Mouse (Mus musculus): ENCODE data around the gene Hoxa5.

Hoxa5 gene

DNA sequence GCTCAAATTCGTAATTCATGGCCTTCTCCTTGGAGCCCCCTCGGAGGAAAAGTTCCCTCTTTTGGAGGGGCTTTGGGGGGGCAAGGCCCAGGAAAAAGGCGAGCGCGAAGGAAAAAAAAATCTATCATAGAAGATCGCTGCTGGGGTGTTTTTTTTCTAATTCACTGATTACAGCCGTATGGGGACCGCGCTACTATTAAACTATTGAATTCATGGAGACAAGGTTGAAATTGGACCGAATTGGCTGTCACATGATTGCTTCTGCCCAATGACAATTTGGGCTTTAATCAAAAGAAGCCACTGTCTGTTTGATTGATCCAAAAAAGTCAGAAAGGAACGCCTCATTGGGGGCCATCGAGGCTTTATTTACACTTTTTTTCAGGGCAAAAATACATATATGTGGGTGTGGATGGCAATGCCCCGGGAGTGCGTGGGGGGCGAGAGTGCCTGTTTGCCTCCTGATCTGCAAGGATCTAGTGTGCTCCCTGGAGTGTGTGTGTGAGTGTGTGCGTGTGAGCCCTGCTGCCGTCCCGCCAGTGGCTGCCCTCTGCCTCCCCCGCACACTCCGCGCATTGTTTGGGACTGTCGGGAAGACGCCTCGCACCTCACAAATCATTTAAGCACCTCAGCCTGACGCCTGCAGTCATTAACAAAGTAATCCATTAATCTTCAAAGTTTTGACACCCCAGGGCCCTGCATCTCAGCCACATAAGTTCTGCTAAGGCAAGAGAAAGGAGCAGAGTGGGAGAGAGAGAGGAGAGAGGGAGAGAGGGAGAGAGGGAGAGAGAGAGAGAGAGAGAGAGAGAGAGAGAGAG is 39.6 kb downstream of the Hoxa5 start, which contains the start of gene Hoxa2:
Hoxa2 (minus strand) TSS at position 206 of the 815 bp plus-strand sequence.
- DNase-seq (ENCODE audit: low spot score in 2 of 2): no peak

DNA sequence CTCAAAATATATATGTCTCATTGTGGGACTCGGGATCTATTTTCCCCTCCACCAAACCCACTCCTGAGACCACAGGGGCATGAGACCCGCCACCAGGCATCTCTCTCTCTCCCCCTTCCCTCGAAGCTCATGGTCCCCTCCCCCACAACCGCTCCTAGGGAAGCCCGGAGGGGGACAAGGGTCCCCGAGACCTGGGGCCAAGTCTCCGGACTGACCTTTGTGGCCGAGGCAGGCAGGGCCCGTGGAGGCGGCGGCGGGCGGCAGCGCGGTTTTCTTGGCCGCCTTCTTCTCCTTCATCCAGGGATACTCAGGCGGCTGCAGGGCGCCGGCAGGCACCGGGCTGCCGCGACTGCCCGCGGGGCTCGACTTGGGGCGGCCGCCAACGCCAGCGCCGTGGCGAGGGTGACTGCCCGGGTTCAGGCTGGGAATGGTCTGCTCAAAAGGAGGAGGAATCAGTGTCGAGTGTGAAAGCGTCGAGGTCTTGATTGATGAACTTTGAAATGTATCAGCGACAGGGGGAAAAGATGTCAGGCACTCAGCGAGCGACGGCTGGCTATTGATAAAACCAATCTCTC is 40.2 kb downstream of the Hoxa5 start:
- no peak for DNase-seq (ENCODE audit: low spot score in 2 of 2)

DNA sequence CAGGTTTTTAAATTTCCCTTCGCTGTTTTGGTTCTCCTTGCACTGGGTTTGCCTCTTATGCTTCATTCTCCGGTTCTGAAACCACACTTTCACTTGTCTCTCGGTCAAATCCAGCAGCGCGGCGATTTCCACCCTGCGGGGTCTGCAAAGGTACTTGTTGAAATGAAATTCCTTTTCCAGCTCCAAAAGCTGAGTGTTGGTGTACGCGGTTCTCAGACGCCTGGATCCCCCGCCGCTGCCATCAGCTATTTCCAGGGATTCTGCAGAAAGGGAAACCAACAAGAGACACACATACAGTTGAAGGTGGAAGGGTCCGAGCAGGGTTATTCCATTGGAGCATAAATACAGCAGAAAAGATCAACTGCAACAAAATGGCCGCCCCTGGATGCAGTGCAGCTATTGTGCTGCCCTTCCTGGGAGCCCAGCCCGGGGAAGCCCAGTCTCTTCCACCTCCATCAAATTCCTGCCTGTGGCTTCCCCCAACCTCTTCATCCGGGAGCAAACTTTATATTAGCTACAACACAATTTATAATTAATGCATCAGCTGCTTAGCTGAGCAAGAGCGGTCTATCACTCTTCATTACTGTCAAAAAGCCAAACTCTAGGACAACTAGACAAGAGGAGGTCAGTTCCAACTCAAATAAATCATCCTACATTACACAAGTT is 40.9 kb downstream of the Hoxa5 start:
- no peak for DNase-seq (ENCODE audit: low spot score in 2 of 2)

DNA sequence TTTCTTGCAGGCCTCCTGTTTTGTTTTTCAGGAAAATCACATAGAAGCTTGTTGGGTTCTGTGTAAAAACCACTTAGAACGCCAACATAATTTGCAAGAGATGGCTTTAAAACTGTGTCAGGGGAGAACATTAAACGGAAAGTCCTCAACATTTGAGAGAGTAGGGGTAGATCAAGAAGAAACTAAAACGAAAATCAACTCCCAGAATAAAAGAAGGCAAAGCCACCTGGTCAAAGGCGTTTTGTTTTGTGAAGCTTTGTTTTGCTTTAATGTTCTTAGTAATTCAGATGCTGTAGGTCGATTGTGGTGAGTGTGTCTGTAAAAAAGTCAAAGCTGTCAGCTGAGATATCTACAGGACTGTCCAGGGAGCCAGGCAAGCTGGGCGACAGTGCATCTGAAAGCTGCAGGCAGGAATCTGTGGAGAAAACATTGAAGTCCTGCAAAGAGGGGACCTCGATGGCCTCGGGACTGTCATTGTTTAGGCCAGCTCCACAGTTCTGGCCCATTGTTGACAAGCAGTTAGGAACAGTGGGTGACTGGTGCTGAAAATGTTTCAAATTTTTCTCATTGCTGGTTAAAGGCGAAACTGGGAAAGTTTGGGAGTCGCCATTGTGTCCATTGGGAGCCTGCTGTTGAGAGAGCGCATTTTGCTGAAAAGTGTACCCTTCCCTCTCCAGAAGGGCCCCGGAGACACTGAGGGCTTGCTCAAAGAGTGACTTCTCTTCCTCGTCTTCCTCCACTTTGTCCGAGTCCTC is 41.6 kb downstream of the Hoxa5 start:
- DNase-seq (ENCODE audit: low spot score in 2 of 2): no peak

DNA sequence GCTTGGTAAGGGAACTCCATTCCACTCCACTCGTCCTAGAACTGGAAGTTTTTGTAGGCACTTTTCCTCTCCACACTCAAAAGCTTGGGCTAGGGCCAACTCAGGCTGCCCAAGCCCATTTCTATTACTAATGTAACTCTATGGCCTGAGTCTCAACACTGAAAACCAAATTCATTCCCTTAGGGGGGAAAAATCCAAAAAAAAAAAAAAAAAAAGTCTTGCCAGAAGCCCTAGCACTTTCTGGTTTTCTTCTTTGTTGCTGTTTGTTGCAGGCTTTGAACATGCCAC is 42.4 kb downstream of the Hoxa5 start:
- no peak for DNase-seq (ENCODE audit: low spot score in 2 of 2)

DNA sequence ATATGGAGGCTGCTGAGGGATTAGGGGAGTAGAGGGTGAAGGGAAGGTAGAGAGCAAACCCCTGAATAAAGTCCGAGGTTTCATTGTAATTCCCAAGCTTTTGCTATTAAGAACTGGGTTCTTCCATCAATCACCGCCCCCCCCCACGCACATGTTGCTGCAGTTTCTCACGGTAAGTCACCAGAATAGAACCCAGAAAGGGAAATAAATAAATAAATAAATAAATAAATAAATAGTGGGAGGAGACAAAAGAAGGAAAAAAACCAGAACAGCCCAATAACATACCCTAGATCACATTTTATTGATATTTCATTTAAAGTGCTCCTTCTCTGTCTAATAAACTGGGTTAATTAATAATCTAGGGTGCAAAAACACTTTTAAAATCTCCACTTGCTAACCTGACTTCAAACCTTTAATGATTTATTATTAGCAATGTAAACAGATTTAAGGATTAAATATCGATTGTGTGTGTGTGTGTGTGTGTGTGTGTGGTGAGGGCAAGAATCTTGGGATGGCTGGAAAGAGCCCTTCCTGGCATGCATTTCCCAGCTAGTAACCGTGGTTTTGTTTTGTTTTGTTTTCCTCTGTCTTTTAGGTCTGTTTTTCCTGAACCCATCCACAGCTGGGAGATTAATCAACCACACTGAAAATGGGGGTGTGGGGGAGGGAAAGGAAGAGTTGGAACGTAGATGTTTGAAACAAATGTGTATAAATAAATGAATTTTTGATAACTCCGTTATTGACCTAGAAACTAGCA is 42.9 kb downstream of the Hoxa5 start:
- no peak for DNase-seq (ENCODE audit: low spot score in 2 of 2)

DNA sequence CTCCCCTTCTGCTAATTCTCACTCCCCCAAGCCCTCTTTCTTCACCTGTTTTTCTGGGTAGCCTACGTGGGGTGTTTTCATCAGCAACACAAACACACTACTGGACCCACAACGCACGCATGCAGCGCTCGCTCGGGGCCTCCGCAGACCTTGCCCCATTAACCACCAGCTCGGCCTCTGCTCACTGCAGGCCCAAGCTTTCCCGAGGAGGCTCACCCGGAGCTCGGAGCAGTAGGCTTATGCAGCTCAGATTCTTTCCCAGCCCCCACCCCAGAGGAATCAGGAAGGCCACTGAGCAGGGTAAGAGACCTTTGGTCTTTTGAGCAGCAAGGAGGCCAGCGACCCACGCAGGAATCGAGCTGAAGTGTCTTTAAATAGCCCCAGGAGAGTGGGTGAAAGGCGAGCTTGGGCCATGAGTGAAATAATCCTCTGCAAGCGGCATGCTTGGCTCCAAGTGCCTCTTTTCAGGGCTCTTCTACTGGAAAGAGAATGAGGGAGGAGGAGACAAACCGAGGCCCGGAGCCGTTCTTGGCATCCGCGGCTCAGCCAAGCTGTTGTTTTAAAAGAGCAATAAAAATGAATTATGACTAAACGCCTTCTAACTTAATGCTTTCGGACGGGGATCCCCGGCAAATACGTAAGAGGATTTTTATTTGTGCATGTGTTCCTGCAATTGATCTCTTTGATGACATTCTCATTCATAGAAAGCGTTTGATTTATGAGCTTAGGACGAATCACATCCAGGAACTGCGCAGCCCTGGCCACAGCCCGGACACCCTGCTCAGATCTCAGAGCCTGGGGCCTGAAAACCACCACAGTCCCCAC is 43.7 kb downstream of the Hoxa5 start:
- no peak for DNase-seq (ENCODE audit: low spot score in 2 of 2)

DNA sequence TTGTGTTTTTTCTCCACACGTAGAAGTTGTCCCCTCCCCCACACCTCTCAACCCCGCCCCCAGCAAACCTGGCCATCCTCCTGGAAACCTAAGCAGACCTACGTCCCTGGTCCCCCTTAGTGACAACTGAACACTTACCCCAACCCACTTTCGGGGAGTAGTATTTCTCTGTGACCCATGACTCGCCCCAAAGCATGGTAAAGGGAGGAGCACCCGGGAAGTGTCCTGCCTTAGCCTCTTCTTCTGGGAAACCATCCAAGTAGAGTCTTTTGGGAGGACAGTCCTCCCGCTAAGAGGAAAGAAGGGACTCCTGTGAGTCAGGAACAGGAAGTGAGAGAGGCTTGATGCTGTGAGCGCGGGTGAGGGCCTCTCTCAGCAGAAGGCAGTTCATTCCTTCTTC is 44.4 kb downstream of the Hoxa5 start:
- no peak for DNase-seq (ENCODE audit: low spot score in 2 of 2)

DNA sequence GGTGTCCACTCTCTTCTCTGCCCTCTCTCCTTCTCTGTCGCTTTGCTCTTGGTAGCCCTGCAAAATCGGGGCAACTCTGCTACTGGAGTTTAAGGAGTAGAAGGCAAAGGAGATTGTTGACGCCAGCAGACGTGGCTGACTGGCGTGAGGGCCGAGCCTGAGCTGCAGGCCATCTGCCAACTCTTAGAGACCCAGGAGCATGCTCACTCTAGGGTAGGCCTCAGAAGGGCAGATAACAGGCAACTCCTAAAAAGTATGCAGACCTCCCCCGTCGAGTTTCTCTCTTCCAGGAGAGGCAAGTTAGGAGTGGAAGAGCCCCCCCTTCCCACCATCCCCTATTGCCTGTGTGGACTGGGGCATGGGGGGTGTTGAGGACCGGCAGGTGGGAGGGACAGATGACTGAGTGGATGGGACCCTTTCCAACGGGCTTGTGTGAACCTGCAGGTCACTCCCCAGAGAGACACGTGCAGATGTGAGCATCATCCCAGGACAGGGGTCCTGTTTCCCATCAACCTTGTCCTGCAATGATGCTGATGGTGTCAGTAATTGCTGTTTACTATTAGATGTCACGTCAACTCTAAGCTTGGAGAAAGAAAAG is 45.1 kb downstream of the Hoxa5 start:
- no peak for DNase-seq (ENCODE audit: low spot score in 2 of 2)

DNA sequence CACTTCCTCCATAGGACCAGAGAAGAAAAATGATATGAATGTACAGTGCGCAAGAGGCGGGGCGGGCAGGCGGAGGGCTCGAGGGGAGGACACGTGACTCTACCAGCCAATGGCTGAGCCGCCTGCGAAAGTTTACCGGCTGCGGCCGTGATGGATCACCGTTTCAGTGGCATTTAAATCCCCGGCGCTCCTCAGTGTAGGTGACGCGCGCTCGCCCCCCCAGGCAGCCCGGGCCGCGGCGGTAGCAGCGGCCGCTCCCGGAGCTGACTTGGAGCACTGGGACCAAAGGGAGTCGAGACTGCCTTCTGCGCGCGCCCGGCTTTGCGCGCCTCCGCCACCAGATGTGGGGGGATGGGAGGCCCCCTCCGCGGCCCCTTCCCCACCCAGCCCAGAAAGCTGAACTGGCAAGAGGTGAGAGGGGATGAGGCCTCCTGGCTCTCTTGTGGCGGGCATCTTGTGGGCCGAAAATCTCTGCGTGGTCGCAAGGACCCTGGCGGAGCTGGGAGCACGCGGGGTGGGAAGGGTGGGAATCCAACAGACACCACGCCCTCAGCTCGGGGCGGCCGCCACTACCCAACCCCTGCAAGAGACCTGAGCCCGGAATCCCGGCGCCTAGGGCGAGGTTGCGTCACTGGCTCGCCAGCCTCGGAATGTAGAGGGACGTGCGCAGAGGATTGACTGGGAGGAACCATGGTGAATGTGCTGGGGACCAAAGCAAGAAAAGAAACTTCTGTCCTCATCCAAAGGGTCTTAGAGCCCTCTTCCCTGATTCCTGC is 45.9 kb downstream of the Hoxa5 start, which contains the start of gene Hoxa1:
Hoxa1 (minus strand) TSS at position 42 of the 776 bp plus-strand sequence.
- peak; percentile 35 to 58 for DNase-seq (ENCODE audit: low spot score in 2 of 2)

DNA sequence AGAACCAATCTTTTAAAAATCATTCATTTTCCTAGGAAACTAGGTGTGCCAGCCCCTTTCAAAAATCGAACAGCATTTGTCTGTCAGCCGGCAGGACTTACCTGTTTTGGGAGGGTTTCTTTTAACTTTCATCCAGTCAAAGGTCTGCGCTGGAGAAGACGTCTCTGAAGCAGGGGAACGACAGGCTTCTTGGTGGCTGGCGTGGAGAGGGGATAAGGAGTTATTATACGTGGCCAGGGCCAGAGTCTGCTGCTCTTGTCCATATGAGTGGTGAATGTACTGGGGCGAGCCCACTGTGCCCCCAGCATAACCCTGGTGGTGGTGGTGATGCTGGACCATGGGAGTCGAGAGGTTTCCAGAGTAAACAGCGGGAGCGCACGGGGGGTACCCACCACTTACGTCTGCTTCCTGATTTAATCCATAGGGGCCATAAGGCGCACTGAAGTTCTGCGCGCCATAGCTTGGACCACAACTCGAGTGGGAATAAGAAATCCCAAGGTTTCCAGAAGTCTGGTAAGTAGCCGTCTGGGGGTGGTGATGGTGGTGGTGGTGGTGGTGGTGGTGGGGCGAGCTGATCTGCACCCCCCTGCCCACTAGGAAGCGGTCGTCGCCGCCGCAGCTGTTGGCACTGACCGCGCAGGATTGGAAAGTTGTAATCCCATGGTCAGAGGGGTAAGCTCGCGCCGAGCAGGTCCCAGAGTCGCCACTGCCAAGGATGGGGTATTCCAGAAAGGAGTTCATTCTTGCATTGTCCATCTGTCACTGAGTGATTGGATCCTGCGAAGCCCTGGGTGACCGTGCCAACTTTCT is 46.7 kb downstream of the Hoxa5 start:
- no peak for DNase-seq (ENCODE audit: low spot score in 2 of 2)

DNA sequence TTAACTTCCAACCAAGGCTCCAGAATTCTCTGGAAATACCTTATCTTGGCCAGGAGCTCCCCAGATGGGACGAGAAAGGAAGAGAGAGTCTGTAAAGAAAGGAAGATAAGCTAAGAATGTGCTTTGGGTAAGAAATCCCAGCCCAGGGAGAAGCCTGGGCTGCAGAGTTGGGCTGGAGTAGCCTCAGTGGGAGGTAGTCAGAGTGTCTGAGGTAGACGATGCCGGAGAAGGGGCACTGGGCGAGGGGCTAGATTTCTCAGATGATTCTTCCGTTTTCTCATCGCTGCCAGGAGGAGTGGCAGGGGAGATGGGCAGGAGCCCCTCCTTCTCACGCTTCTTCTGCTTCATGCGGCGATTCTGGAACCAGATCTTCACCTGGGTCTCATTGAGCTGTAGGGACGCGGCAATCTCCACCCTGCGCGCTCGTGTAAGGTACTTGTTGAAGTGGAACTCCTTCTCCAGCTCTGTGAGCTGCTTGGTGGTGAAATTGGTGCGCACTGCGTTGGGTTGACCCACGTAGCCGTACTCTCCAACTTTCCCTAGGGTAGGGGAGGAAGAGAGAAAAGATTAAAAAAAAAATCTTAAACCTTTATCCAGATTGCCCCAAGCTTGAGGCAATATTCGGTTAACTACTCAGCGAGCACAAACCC is 47.7 kb downstream of the Hoxa5 start:
- DNase-seq (ENCODE audit: low spot score in 2 of 2): no peak

DNA sequence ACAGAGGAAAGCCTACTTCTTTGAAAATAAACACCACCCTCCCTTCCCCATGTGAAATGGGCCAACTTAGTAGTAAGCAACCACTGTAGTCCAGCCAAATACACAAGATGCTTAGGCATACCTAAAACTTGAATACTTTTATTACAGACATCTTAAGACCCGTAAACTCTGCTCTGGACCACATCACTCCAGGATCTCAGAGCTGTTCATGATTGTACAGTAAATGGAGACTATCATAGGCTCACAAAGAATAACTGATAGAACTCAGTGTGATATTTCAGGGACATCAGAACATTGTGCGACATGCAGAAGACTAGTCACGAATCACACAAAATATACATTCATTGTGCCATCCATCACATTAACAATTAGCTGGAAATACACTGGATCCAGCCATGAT is 48.9 kb downstream of the Hoxa5 start:
- no peak for DNase-seq (ENCODE audit: low spot score in 2 of 2)

DNA sequence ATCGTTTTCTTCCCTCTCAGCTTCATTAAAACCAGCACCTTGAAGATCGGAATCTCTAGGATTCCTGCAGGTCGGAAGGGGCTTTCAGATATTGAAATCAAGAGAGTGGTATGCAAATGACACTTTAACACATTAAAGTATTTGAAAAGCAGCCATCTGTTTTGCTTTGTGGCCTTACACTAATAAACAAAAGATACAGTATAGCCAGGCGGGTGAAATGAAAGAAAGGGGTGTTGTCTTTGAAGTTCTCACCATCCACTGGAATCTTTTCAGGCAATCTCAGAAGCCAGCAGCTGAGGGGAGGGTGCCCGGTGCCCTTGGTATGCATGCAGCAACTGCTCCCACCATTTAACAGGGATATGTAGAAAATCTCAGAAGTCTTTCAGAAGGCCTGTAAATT is 50.3 kb downstream of the Hoxa5 start:
- DNase-seq (ENCODE audit: low spot score in 2 of 2): no peak

DNA sequence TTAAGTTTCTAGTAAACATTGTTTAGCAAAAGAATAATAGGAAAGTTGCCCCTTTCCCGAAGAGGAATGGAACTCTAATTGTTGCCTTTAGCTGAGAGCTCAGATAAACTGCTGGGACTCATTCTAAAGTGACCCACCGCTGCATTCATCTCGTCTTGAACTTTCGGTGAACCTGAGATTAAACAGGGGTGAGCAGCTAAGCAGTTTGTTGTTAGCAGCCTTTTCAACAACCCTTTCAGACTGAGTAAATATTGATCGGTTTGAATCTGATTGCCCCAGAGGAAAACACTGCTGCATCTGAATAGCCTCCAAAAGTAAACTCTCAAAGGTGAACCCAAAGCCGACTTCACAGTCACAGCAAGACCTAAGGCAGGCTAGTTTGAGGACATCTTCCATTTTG is 51.1 kb downstream of the Hoxa5 start:
- DNase-seq (ENCODE audit: low spot score in 2 of 2): no peak

DNA sequence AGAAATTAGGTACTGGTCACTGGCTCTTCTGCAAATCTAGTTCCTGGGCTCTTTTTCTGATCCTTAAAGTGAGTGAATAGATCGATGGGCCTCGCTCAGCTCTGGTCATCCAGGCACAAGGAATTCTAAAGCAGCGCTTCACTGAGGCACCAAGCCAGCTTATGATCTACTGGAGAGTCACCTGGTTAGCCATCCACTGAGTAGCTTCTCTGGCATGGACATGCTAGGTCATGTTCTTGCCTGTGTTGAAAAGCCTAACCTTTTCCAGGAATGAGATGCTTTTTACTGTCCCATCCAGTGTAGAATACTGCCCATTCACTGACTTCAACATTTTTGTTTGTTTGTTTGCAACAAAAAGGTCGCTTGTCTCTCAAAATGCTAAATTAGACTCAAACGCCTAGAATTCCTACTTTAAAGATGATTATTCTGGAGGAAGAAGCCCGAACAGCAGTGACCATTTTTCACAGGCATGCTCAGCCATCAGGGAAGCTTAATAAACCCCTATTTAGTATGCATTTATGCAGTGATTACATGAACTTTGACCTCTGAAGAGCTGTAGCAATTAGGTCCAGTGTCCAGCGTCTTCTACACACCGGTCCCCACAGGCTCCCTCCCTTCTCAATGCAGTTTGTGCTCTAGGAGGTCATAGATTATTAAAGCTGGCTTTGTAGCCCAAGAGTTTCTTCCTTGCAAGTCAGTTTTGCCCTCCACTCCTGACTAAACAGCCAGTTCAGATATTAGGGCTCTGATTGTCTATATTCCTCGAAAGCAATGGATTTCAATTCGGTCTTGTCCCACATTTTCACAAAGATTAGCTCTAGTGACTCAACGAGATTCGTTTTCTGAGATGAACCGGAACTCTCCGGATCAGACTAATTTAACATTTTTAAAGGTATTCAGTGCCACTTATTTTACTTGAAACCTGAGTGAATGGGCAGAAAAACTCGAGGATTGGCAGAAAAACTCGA is 51.9 kb downstream of the Hoxa5 start:
- no peak for DNase-seq (ENCODE audit: low spot score in 2 of 2)

All from natural killer cell, adult 2 months (primary cell).